Mouse (Mus musculus): Measurements from ENCODE around the gene Nfya.

- TF ChIP-seq ZKSCAN1 (IDR thresholded peaks at IDR 0.05; ENCODE audit: borderline replicate concordance, low read depth, low read length) (no peak), CTCF (conservative IDR thresholded peaks at IDR 0.05 in 1 of 2, IDR thresholded peaks at IDR 0.05 in 1 of 2; ENCODE audit: low read depth in 2 of 2, low read length in 2 of 2) (no peak), TBP (conservative IDR thresholded peaks at IDR 0.05; ENCODE audit: low read depth, low read length) (no peak), EP300 (IDR thresholded peaks at IDR 0.05; ENCODE audit: low read length) (no peak), USF1 (IDR thresholded peaks at IDR 0.05; ENCODE audit: low read depth, low read length) (no peak)
Observed at GRCm38 (mm10) chr17:48343065-48343464, 66.6 kb downstream of the Nfya start.
